Mouse (Mus musculus) ES-CJ7 (cell line): Measurements from ENCODE around the gene Gng7.

Source experiments
- DNase-seq: peaks from one replicate; pipeline ENCODE4 v3.0.0; 2011; ENCODE audit warnings: low read depth, low spot score

Gene Gng7

DNA sequence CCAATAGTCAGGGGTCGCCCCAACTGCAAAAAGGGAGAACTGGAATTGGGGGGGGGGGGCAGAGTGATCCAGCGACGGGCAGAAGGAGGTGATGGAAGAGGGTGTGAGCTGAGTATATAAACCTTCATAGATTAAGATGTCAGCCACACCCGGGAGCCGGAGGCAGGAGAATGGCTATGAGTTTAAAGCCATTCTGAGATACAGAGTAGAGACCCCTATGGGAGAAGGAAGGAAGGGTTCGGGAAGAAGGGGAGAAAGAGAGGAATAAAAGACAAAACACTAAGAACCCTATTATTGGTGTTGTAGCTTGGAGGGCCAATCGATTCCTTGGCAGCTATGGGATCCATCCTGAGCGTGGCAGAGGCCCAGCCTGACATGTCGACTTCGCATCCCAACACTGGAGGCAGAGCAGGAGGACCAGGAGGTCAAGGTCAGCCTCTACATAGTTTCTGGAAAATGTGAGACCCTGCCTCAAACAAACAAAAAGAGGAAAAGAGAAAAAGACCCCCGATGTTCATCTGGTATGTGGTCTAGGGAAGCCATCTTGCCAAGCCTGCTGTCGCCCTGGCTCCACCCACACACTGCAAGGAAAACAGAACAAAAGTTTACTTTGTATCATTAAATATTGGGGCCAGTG is 11.0 kb upstream of the Gng7 start, which contains the start of gene Diras1:
TSS of gene Diras1 (minus strand) at position 24 of the 637 bp plus-strand sequence.
- no peak for DNase-seq

GRCm38 (mm10) chr10:81025047-81025621 is 10.4 kb upstream of the Gng7 start:
- DNase-seq = no peak

- no peak for DNase-seq
Measured at GRCm38 (mm10) chr10:81024346-81024937, 9.7 kb upstream of the Gng7 start.

DNA sequence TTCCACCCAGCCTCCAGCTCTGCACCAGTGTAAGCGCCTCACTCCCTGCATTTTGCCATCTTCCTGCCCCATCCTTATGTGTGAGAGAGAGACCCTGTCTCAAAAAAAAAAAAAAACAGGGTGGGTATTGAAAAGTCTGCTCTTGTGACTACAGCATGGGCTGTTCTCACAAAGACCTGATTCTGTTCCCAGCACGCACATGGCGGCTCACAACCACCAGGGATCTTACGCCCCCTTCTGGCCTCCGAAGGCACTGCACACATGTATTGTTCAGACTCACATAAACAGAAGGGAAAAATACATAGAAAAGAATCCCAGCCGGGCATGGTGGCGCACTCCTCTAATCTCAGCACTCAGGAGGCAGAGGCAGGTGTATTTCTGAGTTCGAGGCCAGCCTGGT is 8.0 kb upstream of the Gng7 start:
- peak; percentile 88 for DNase-seq

GRCm38 (mm10) chr10:81021547-81022110 is 6.9 kb upstream of the Gng7 start:
- DNase-seq = peak; percentile 37

DNA sequence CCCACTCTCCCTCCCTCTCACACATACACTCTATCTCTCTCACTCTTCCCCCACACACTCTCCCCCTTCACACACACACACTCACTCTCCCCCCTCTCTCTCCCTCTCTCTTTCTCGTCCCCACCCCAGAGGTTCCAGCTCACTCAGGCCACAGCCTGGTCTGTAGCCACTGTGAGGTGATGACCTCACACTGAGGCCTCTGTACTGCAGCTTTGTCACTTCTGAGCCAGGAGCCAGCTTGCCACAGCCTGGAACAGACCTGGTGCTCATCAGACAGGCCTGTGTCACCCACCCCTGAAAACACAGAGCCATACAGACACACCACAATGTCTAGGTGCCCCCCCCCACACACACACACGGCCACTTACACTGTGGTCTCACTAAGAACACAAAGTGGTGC is 5.5 kb upstream of the Gng7 start:
- DNase-seq = no peak

DNA sequence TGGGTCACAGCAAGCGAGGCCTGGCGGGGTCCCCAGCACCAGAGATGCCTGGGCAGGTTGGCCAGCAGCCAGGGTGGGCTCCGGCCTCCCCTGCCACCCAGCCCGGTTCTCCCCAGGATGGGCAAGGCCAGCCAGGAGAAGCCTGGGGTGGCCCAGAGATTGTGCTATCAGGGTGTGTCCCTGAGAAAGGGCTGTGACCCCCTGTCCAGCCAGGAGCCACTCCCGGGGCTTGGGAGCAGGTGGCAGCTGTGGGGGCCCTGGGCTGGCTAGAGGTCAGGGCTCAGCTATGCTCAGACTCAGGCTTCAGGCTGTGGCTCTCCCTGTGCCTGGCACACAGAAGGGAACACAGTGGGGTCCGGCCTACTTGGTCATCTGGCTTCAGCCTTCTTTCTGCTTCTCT is 4.9 kb upstream of the Gng7 start:
- DNase-seq = no peak

DNA sequence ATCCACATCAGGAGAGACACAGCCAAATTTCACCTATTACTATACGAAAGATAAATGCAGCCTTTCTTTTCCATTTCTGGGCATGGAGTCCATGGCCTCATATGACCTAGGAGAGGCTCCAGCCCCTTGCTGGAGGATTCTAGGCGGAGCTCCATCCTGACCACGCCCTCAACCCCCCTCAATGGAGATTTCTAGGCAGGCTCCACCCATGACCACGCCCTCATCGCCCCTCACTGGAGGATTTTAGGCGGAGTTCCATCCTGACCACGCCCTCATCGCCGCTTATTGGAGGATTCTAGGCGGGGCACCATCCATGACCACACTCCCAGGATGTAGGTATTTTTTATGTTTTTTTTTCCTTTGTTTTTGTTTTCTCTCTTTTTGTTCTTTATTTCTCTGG is 3.6 kb upstream of the Gng7 start:
- DNase-seq = peak; percentile 96

GRCm38 (mm10) chr10:81016645-81017044 is 1.9 kb upstream of the Gng7 start:
- peak; percentile 71 for DNase-seq

GRCm38 (mm10) chr10:81015666-81016065 is 921 bp upstream of the Gng7 start:
- no peak for DNase-seq

- DNase-seq = no peak
Measured at GRCm38 (mm10) chr10:81010851-81011250, 3.9 kb downstream of the Gng7 start.

GRCm38 (mm10) chr10:81007240-81007639 is 7.5 kb downstream of the Gng7 start:
- DNase-seq = no peak

- DNase-seq = no peak
Measured at GRCm38 (mm10) chr10:81006005-81006677, 8.6 kb downstream of the Gng7 start.

GRCm38 (mm10) chr10:81001161-81001560 is 13.6 kb downstream of the Gng7 start:
- DNase-seq = no peak

DNA sequence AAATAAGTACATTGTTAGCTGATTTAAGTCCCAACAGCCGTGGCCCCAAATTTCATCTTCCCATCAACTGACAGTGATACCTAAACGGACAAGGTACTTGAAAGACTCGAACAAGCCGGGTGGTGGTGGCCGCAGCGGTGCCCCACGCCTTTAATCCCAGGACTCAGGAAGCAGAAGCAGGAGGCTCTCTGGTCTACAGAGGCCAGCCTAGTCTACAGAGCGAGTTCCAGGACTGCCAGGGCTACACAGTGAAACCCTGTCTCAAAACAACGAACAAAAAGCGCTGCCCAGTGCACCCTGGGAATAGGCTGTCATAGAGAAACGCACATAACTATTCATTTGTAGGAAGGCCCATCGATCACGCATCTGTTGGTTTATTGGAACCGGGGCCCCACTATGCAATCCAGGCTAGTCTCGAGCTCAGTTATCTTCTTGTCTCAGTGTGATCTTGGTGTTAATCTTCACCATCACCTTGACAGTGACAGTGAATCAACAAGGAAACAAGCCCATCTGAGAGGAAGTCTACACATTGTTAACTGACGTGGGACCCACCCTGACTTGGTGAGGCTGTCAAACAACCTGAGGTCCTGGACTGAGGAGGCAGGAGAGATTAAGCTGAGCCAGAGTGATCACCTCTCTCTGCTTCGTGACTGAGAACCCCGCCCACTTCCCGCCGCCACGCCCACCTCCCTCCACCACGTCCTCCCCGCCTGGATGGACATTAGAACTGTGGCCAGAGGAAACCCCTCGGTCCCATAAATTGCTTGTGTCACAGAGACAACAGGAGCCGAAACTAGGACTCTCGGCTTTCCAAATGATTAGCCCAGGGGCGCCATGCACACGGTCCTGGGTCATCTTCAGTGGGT is 14.3 kb downstream of the Gng7 start:
- DNase-seq = no peak

GRCm38 (mm10) chr10:80999362-81000196 is 15.2 kb downstream of the Gng7 start:
- peak; percentile 89 for DNase-seq

GRCm38 (mm10) chr10:80998778-80999177 is 16.0 kb downstream of the Gng7 start:
- DNase-seq = peak; percentile 93

GRCm38 (mm10) chr10:80998021-80998420 is 16.7 kb downstream of the Gng7 start:
- DNase-seq = no peak

- no peak for DNase-seq
Measured at GRCm38 (mm10) chr10:80997332-80997731, 17.4 kb downstream of the Gng7 start.

DNA sequence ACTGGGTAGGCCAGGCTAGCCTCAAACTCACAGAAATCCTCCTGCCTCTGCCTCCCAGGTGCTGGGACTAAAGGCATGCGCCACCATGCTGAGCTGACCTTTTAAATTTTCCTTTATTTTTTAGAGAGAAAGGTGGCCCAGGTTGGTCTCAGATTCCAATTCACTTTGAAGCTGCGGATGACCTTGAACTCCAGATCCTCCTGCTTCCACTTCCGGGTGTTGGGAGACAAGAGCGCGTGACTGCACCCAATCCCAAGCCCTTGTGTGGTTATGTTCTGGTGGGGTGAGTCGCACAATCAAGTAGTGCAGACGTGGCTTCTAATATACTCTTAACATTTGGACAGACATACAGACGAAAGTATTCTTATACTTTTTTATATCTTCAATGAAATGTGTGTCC is 18.2 kb downstream of the Gng7 start:
- DNase-seq = peak; percentile 42
